Mouse (Mus musculus) intestine, postnatal 0 days (tissue): ENCODE measurements around the gene Sec14l1. TPM values are rescaled to one million over a fixed set of nuclear protein-coding genes. Genes with fewer than 3 reads are reported as not detected.

Experiments used
- ATAC-seq: fragments of 200-750 bp; cut with Nextera tagmentation; 2 replicates; pipeline ENCODE4 v1.8.0; 2017; ENCODE audit warnings: mild to moderate bottlenecking, moderate TSS enrichment, moderate library complexity
- H3K27ac ChIP-seq: fragments of 300-500 bp; sonication (generic); 2 replicates; pipeline ENCODE4 v1.5.1; 2014; ENCODE audit warnings: mild to moderate bottlenecking, low read depth, low read length, moderate library complexity
- H3K27me3 ChIP-seq: fragments of 300-500 bp; sonication (generic); replicated peaks from 2 replicates; pipeline ENCODE4 v1.6.1; 2014; ENCODE audit warnings: low read length, mixed read lengths; ENCODE audit not compliant: control insufficient read depth, insufficient read depth
- H3K36me3 ChIP-seq: fragments of 300-500 bp; sonication (generic); 2 replicates; pipeline ENCODE4 v1.6.1; 2014; ENCODE audit warnings: mild to moderate bottlenecking, moderate library complexity; ENCODE audit not compliant: control insufficient read depth, insufficient read depth
- H3K4me1 ChIP-seq: fragments of 300-500 bp; sonication (generic); replicated peaks from 2 replicates; pipeline ENCODE4 v1.6.1; 2014; ENCODE audit warnings: antibody characterized with exemption, low read length, mixed read lengths; ENCODE audit not compliant: control insufficient read depth, insufficient read depth
- H3K4me2 ChIP-seq: fragments of 300-500 bp; sonication (generic); replicated peaks from 2 replicates; pipeline ENCODE4 v1.6.1; 2014; ENCODE audit warnings: low read depth, mild to moderate bottlenecking, moderate library complexity
- H3K4me3 ChIP-seq: fragments of 300-500 bp; sonication (generic); 2 replicates; pipeline ENCODE4 v1.5.1; 2014; ENCODE audit warnings: low read depth, low read length
- H3K9ac ChIP-seq: fragments of 300-500 bp; sonication (generic); 2 replicates; pipeline ENCODE4 v1.6.1; 2014; ENCODE audit warnings: mild to moderate bottlenecking, low read depth, low read length
- H3K9me3 ChIP-seq: fragments of 300-500 bp; sonication (generic); 2 replicates; pipeline ENCODE4 v1.6.1; 2016; ENCODE audit warnings: mixed run types; ENCODE audit not compliant: control insufficient read depth
- CTCF ChIP-seq: sonication (generic); IDR thresholded peaks from 2 replicates; pipeline ENCODE4 v1.5.1; 2016; ENCODE audit warnings: low read depth, mild to moderate bottlenecking, control low read depth, antibody characterized with exemption, moderate library complexity
- WGBS: fragments of 180-500 bp; shearing (Covaris S2); extraction: QIAGEN DNeasy Blood & Tissue Kit; methylation state at CpG from one replicate; pipeline ENCODE4 v1.1.7; 2014; 5-methylcytosine and 5-hydroxymethylcytosine counted together
- polyA plus RNA-seq: library from polyadenylated mRNA; unstranded; fragments of >200 nt; fragmentation: Nextera tagmentation; extraction: Ambion mirVana; gene quantifications from 2 replicates; pipeline ENCODE4 v1.2.1, GENCODE M21; 2015

The Sec14l1 gene
- polyA plus RNA-seq, 1 experiment from 2014 or later, result 22.8 TPM

GRCm38 (mm10) chr11:117135457-117136290, 20.7 kb downstream of the Sec14l1 start:
- TF ChIP-seq CTCF, result peak; percentile 56
- Histone ChIP-seq H3K4me2 (0 out of 2 replicates have a peak overlapping the region, but pooled peaks have one; percentile 13), H3K4me1 (0 out of 2 replicates have a peak, but pooled peaks cover 7% of the 10 kb centered on the region)

GRCm38 (mm10) chr11:117136880-117137279, 21.9 kb downstream of the Sec14l1 start:
- 42% methylated on average over 14 of the region's 14 CpGs for WGBS
- H3K27me3 ChIP-seq, result no peaks in the 10 kb centered on the region
- H3K4me1 ChIP-seq, result 0 out of 2 replicates have a peak, but pooled peaks cover 7% of the 10 kb centered on the region
- ATAC-seq, result peak; percentile 76
- H3K36me3 ChIP-seq, result peaks cover 11% of the 10 kb centered on the region
- peak overlapping the region; percentile 31; the same call in 1 of the 2 replicates for H3K4me2 ChIP-seq
- no peak overlapping the region for H3K4me3 ChIP-seq
- H3K27ac ChIP-seq, result peak overlapping the region; percentile 79
- TF ChIP-seq CTCF, result no peak
- no peak overlapping the region for H3K9ac ChIP-seq
- no peaks in the 10 kb centered on the region for H3K9me3 ChIP-seq

More at GRCm38 (mm10) chr11:117135457-117136290, 20.7 kb downstream of the Sec14l1 start:
- Histone ChIP-seq H3K27me3 (no peaks in the 10 kb centered on the region), H3K27ac (peak overlapping the region; percentile 79; the same call in 1 of the 2 replicates), H3K4me3 (no peak overlapping the region), H3K9me3 (no peaks in the 10 kb centered on the region), H3K9ac (peak overlapping the region; percentile 11; the same call in 1 of the 2 replicates), H3K36me3 (peaks cover 11% of the 10 kb centered on the region; the same call in 1 of the 2 replicates)
- ATAC-seq, result no peak
- WGBS, result 46% methylated on average over 17 of the region's 17 CpGs

- Histone ChIP-seq H3K4me3 (no peak overlapping the region), H3K27ac (peak overlapping the region; percentile 91), H3K27me3 (no peaks in the 10 kb centered on the region), H3K4me2 (no peak overlapping the region), H3K36me3 (peaks cover 15% of the 10 kb centered on the region; the same call in 1 of the 2 replicates), H3K9ac (no peak overlapping the region), H3K4me1 (0 out of 2 replicates have a peak, but pooled peaks cover 7% of the 10 kb centered on the region), H3K9me3 (no peaks in the 10 kb centered on the region)
- 49% methylated on average over 9 of the region's 9 CpGs for WGBS
- TF ChIP-seq CTCF, result no peak
- peak; percentile 88 for ATAC-seq
Observed at GRCm38 (mm10) chr11:117138213-117138761, 23.3 kb downstream of the Sec14l1 start.

- ATAC-seq, result no peak
- peak overlapping the region; percentile 91 for H3K27ac ChIP-seq
Observed at GRCm38 (mm10) chr11:117138795-117139463, 24.0 kb downstream of the Sec14l1 start.

GRCm38 (mm10) chr11:117141376-117142001, 26.5 kb downstream of the Sec14l1 start:
- Histone ChIP-seq H3K9ac (no peak overlapping the region), H3K4me1 (no peaks in the 10 kb centered on the region), H3K36me3 (peaks cover 47% of the 10 kb centered on the region), H3K9me3 (no peaks in the 10 kb centered on the region), H3K4me2 (no peak overlapping the region), H3K4me3 (no peak overlapping the region), H3K27me3 (no peaks in the 10 kb centered on the region), H3K27ac (peak overlapping the region; percentile 46)
- 74% methylated on average over 18 of the region's 18 CpGs for WGBS
- ATAC-seq, result no peak
- TF ChIP-seq CTCF, result no peak

More at GRCm38 (mm10) chr11:117138795-117139463, 24.0 kb downstream of the Sec14l1 start:
- no peaks in the 10 kb centered on the region for H3K9me3 ChIP-seq
- WGBS, result 70% methylated on average over 11 of the region's 12 CpGs
- 0 out of 2 replicates have a peak, but pooled peaks cover 7% of the 10 kb centered on the region for H3K4me1 ChIP-seq
- H3K36me3 ChIP-seq, result peaks cover 21% of the 10 kb centered on the region
- no peak overlapping the region for H3K4me3 ChIP-seq
- H3K4me2 ChIP-seq, result no peak overlapping the region
- TF ChIP-seq CTCF, result 0 out of 2 replicates have a peak, but pooled peaks have one; percentile 14
- H3K27me3 ChIP-seq, result no peaks in the 10 kb centered on the region
- no peak overlapping the region for H3K9ac ChIP-seq
